Comparison of ENCODE assay signal across 12 mouse cellular contexts in genomic region chr14:77932150-77933047, GRCm38 (mm10). TPM values are rescaled to one million over a fixed set of nuclear protein-coding genes. Genes with fewer than 3 reads are reported as not detected.
DNase-seq lines count a peak whose midpoint lies in the region; ATAC-seq and TF ChIP-seq lines count a peak whose summit lies in the region.
"Had no signal": no experiment of that assay in that cellular context is flagged by ENCODE, and none has a peak within 500 bp of the region (broad histone marks: within the 10 kb centered on the region; RNA-seq: fewer than 3 reads in every experiment).

No protein-coding gene starts in this region.

- H3K27ac ChIP-seq in liver, embryonic 11.5 days (ENCODE audit: low read depth, low read length): no peak overlapping the region
- H3K27ac ChIP-seq in liver, embryonic 12.5 days: no peak overlapping the region
- no peak overlapping the region for H3K27ac ChIP-seq in embryonic facial prominence, embryonic 14.5 days (replicated peaks; ENCODE audit: low read depth, low read length)
- H3K27ac ChIP-seq: liver, embryonic 15.5 days had no signal

- no peak for TF ChIP-seq POLR2A in myocyte (IDR thresholded peaks at IDR 0.05; ENCODE audit: insufficient read length, low read depth)

- no peaks in the 10 kb centered on the region for H3K36me3 ChIP-seq in liver, embryonic 11.5 days (ENCODE audit: control insufficient read depth, insufficient read depth, low read length)
- no peaks in the 10 kb centered on the region for H3K36me3 ChIP-seq in liver, embryonic 12.5 days
- H3K36me3 ChIP-seq in embryonic facial prominence, embryonic 14.5 days (ENCODE audit: control insufficient read depth, insufficient read depth, low read length): no peaks in the 10 kb centered on the region
- no peaks in the 10 kb centered on the region for H3K36me3 ChIP-seq in myocyte (ENCODE audit: control insufficient read depth, insufficient read depth)
- H3K36me3 ChIP-seq: liver, embryonic 15.5 days had no signal

- H3ac ChIP-seq in myocyte (ENCODE audit: control insufficient read depth, insufficient read length): no peak overlapping the region

- no peaks in the 10 kb centered on the region for H3K27me3 ChIP-seq in liver, embryonic 11.5 days (replicated peaks; ENCODE audit: control insufficient read depth, insufficient read depth, low read length)
- H3K27me3 ChIP-seq in liver, embryonic 12.5 days (replicated peaks): no peaks in the 10 kb centered on the region
- H3K27me3 ChIP-seq in embryonic facial prominence, embryonic 14.5 days (replicated peaks; ENCODE audit: control insufficient read depth, insufficient read depth, low read length): no peaks in the 10 kb centered on the region
- H3K27me3 ChIP-seq in myocyte (ENCODE audit: control insufficient read depth, insufficient read depth, insufficient read length): no peaks in the 10 kb centered on the region
- H3K27me3 ChIP-seq: liver, embryonic 15.5 days had no signal

- no peak overlapping the region for H3K4me3 ChIP-seq in liver, embryonic 11.5 days (ENCODE audit: low read depth, low read length)
- no peak overlapping the region for H3K4me3 ChIP-seq in liver, embryonic 12.5 days
- H3K4me3 ChIP-seq in embryonic facial prominence, embryonic 14.5 days (ENCODE audit: low read depth, low read length): no peak overlapping the region
- no peak overlapping the region for H3K4me3 ChIP-seq in myocyte
- H3K4me3 ChIP-seq: liver, embryonic 15.5 days had no signal

- no peaks in the 10 kb centered on the region for H3K79me2 ChIP-seq in myocyte (ENCODE audit: control insufficient read depth, insufficient read depth)

- H3K9ac ChIP-seq in liver, embryonic 11.5 days (ENCODE audit: low read depth, low read length): no peak overlapping the region
- no peak overlapping the region for H3K9ac ChIP-seq in liver, embryonic 12.5 days
- no peak overlapping the region for H3K9ac ChIP-seq in embryonic facial prominence, embryonic 14.5 days (ENCODE audit: low read depth, low read length)
- H3K9ac ChIP-seq: liver, embryonic 15.5 days had no signal

- no peak for ATAC-seq in liver, embryonic 11.5 days (replicated peaks; ENCODE audit: low FRiP score)
- no peak for ATAC-seq in liver, embryonic 12.5 days
- ATAC-seq in embryonic facial prominence, embryonic 14.5 days (ENCODE audit: low read depth): peak; percentile 53; the same call in 1 of the 2 replicates

- no peak overlapping the region for H3K4me2 ChIP-seq in liver, embryonic 11.5 days
- no peak overlapping the region for H3K4me2 ChIP-seq in liver, embryonic 12.5 days
- H3K4me2 ChIP-seq in embryonic facial prominence, embryonic 14.5 days (ENCODE audit: low read depth, low read length): no peak overlapping the region
- peak overlapping the region; percentile 75 for H3K4me2 ChIP-seq in myocyte (ENCODE audit: low read depth)
- H3K4me2 ChIP-seq: liver, embryonic 15.5 days had no signal

- peak; percentile 47 for DNase-seq in embryo, embryonic 10 days (ENCODE audit: low spot score)
- DNase-seq in embryo, embryonic 11 days: no peak
- DNase-seq in liver, embryonic 11.5 days (ENCODE audit: low spot score): peak; percentile 31
- DNase-seq in embryonic facial prominence, embryonic 14.5 days (ENCODE audit: low spot score): peak; percentile 42
- DNase-seq in thymus, postnatal 14 days: no peak
- DNase-seq in spleen, adult 12 weeks (ENCODE audit: low spot score): no peak
- DNase-seq: B cell, adult 2 months; cerebellum, adult 11 months; gastrocnemius, postnatal 36 days had no signal

- WGBS in liver, embryonic 11.5 days: 36% methylated on average over 12 of the region's 12 CpGs
- WGBS in liver, embryonic 12.5 days (ENCODE audit: insufficient replicate concordance): 32% methylated on average over 12 of the region's 12 CpGs
- 27% methylated on average over 12 of the region's 12 CpGs for WGBS in embryonic facial prominence, embryonic 14.5 days

- H3K9me3 ChIP-seq in liver, embryonic 11.5 days (ENCODE audit: control insufficient read depth, low read length): no peaks in the 10 kb centered on the region
- H3K9me3 ChIP-seq in liver, embryonic 12.5 days (replicated peaks): no peaks in the 10 kb centered on the region
- no peaks in the 10 kb centered on the region for H3K9me3 ChIP-seq in embryonic facial prominence, embryonic 14.5 days (ENCODE audit: control insufficient read depth, low read length)
- H3K9me3 ChIP-seq: liver, embryonic 15.5 days had no signal

- no peaks in the 10 kb centered on the region; the same call in 1 of the 2 replicates for H3K4me1 ChIP-seq in liver, embryonic 11.5 days (replicated peaks; ENCODE audit: control insufficient read depth, insufficient read depth, low read length)
- no peaks in the 10 kb centered on the region for H3K4me1 ChIP-seq in liver, embryonic 12.5 days
- 0 out of 2 replicates have a peak, but pooled peaks cover 6% of the 10 kb centered on the region for H3K4me1 ChIP-seq in embryonic facial prominence, embryonic 14.5 days (ENCODE audit: control insufficient read depth, insufficient read depth, low read length)
- H3K4me1 ChIP-seq: liver, embryonic 15.5 days had no signal

TF ChIP-seq in myocyte, 11 proteins besides CTCF, POLR2A, EP300 and RAD21:
- TF ChIP-seq CEBPB (IDR thresholded peaks at IDR 0.05; ENCODE audit: insufficient read depth, poor library complexity, severe bottlenecking) (0 out of 2 replicates have a peak, but pooled peaks have one; percentile 50), MAX (IDR thresholded peaks at IDR 0.05; ENCODE audit: low read depth) (no peak), POLR2AphosphoS2 (IDR thresholded peaks at IDR 0.05; ENCODE audit: insufficient read length, low read depth) (no peak), TCF3 (IDR thresholded peaks at IDR 0.05; ENCODE audit: insufficient read length, low read depth) (no peak), MYOG (IDR thresholded peaks at IDR 0.05; ENCODE audit: control insufficient read depth in 1 of 3, insufficient read depth in 1 of 3, insufficient read length in 2 of 3, low read depth in 2 of 3) (peak in 1 of 3 experiments; percentile 38), SRF (IDR thresholded peaks at IDR 0.05; ENCODE audit: control insufficient read depth, insufficient read length, low read depth) (no peak), E2F4 (IDR thresholded peaks at IDR 0.05; ENCODE audit: insufficient read depth) (no peak), USF1 (IDR thresholded peaks at IDR 0.05; ENCODE audit: low read depth) (peak; percentile 50), MYOD1 (IDR thresholded peaks at IDR 0.05; ENCODE audit: control insufficient read depth in 1 of 3, insufficient read length in 2 of 3, low read depth in 2 of 3) (peak in 2 of 3 experiments; percentile 73 to 90), TCF12 (IDR thresholded peaks at IDR 0.05; ENCODE audit: insufficient read depth, poor library complexity, severe bottlenecking) (no peak), REST (IDR thresholded peaks at IDR 0.05; ENCODE audit: insufficient read depth, insufficient read length) (no peak)

RNA-seq across cellular contexts. Expression of gene Epsti1, which starts 28.4 kb away (rescaled TPM):
- polyA plus RNA-seq in liver, embryonic 11.5 days (2014; fragmentation: Nextera tagmentation; extraction: Ambion mirVana): 0.91 and 0.97 TPM in 2 replicates
- 1.1 and 1.2 TPM in 2 replicates for polyA plus RNA-seq in liver, embryonic 12.5 days (2016; fragmentation: Nextera tagmentation; extraction: Ambion mirVana)
- polyA plus RNA-seq in embryonic facial prominence, embryonic 14.5 days (2014; fragmentation: Nextera tagmentation; extraction: Ambion mirVana): 1.1 TPM in 2 replicates
- polyA plus RNA-seq in myocyte (2012; fragmentation: generic; extraction: Trizol): 0.07 TPM

RNA-seq across cellular contexts. Expression of gene Dnajc15, which starts 57.5 kb away (rescaled TPM):
- polyA plus RNA-seq in liver, embryonic 11.5 days (2014; fragmentation: Nextera tagmentation; extraction: Ambion mirVana): 98.1 and 100 TPM in 2 replicates
- polyA plus RNA-seq in liver, embryonic 12.5 days (2016; fragmentation: Nextera tagmentation; extraction: Ambion mirVana): 60.8 and 62.5 TPM in 2 replicates
- polyA plus RNA-seq in embryonic facial prominence, embryonic 14.5 days (2014; fragmentation: Nextera tagmentation; extraction: Ambion mirVana): 107 and 109 TPM in 2 replicates
- polyA plus RNA-seq in myocyte (2012; fragmentation: generic; extraction: Trizol): 74.7 TPM

Comparison
In these comparisons a context has a peak if more than half of its experiments do, and no peak if none do; other contexts are left out.
1. DNase-seq: peak in embryo, embryonic 10 days (single experiment), liver, embryonic 11.5 days (single experiment) and embryonic facial prominence, embryonic 14.5 days (single experiment); none in embryo, embryonic 11 days (single experiment), thymus, postnatal 14 days (single experiment) and spleen, adult 12 weeks (single experiment).